Comparison of ENCODE assay signal across 21 mouse cellular contexts in genomic region chr6:97880363-97880762, GRCm38 (mm10).
DNase-seq lines count a peak whose midpoint lies in the region; ATAC-seq and TF ChIP-seq lines count a peak whose summit lies in the region.
"Had no signal": no experiment of that assay in that cellular context is flagged by ENCODE, and none has a peak within 500 bp of the region (broad histone marks: within the 10 kb centered on the region; RNA-seq: fewer than 3 reads in every experiment).

No protein-coding gene starts in this region.

- no peaks in the 10 kb centered on the region for H3K4me1 ChIP-seq in stomach, embryonic 16.5 days (ENCODE audit: control insufficient read depth, insufficient read depth, low read length)
- H3K4me1 ChIP-seq in stomach, postnatal 0 days (replicated peaks; ENCODE audit: control insufficient read depth, insufficient read depth): no peaks in the 10 kb centered on the region
- H3K4me1 ChIP-seq in heart, postnatal 0 days (ENCODE audit: control insufficient read depth, insufficient read depth): peaks cover 63% of the 10 kb centered on the region
- peaks cover 7% of the 10 kb centered on the region; the same call in 1 of the 2 replicates for H3K4me1 ChIP-seq in kidney, embryonic 15.5 days
- H3K4me1 ChIP-seq in forebrain, postnatal 0 days (ENCODE audit: insufficient read depth): no peaks in the 10 kb centered on the region
- H3K4me1 ChIP-seq: embryonic facial prominence, embryonic 13.5 days; lung, embryonic 15.5 days had no signal

- DNase-seq in cerebellum, postnatal 10 days: peak; percentile 21 to 31
- DNase-seq in cerebellum, postnatal 4 days (ENCODE audit: low spot score in 2 of 2): no peak
- DNase-seq in stomach, postnatal 0 days (ENCODE audit: low spot score): no peak
- peak; percentile 80 for DNase-seq in heart, postnatal 0 days (ENCODE audit: low spot score)
- no peak for DNase-seq in forebrain, postnatal 0 days
- DNase-seq: adrenal gland, postnatal 25 days; cerebellum, adult 2 months; gastrocnemius, postnatal 10 days; kidney, postnatal 14 days; liver, embryonic 13.5 days; midbrain, embryonic 14.5 days; retina, postnatal 1 day had no signal

- H3K4me2 ChIP-seq in stomach, embryonic 16.5 days (ENCODE audit: low read depth, low read length): no peak overlapping the region
- H3K4me2 ChIP-seq in stomach, postnatal 0 days (replicated peaks; ENCODE audit: low read depth): no peak overlapping the region
- H3K4me2 ChIP-seq in heart, postnatal 0 days (ENCODE audit: low read depth, low read length): peak overlapping the region; percentile 29
- no peak overlapping the region for H3K4me2 ChIP-seq in kidney, embryonic 15.5 days
- no peak overlapping the region for H3K4me2 ChIP-seq in forebrain, postnatal 0 days (ENCODE audit: low read depth)
- H3K4me2 ChIP-seq: embryonic facial prominence, embryonic 13.5 days; hindbrain, embryonic 13.5 days; limb, embryonic 12.5 days; liver, embryonic 13.5 days; lung, embryonic 15.5 days had no signal

- no peaks in the 10 kb centered on the region for H3K36me3 ChIP-seq in stomach, embryonic 16.5 days (ENCODE audit: control insufficient read depth, insufficient read depth, low read length)
- H3K36me3 ChIP-seq in stomach, postnatal 0 days (ENCODE audit: control insufficient read depth, insufficient read depth, low read length): no peaks in the 10 kb centered on the region
- H3K36me3 ChIP-seq in heart, postnatal 0 days (replicated peaks; ENCODE audit: control insufficient read depth, insufficient read depth, low read length): no peaks in the 10 kb centered on the region
- no peaks in the 10 kb centered on the region for H3K36me3 ChIP-seq in kidney, embryonic 15.5 days
- no peaks in the 10 kb centered on the region for H3K36me3 ChIP-seq in forebrain, postnatal 0 days (ENCODE audit: insufficient read depth)
- H3K36me3 ChIP-seq: embryonic facial prominence, embryonic 13.5 days; hindbrain, embryonic 13.5 days; limb, embryonic 12.5 days; liver, embryonic 13.5 days; lung, embryonic 15.5 days had no signal

- no peak overlapping the region for H3K4me3 ChIP-seq in stomach, embryonic 16.5 days (replicated peaks; ENCODE audit: low read length)
- no peak overlapping the region for H3K4me3 ChIP-seq in stomach, postnatal 0 days (ENCODE audit: low read depth, low read length)
- no peak overlapping the region for H3K4me3 ChIP-seq in heart, postnatal 0 days (ENCODE audit: low read depth, low read length)
- H3K4me3 ChIP-seq in kidney, embryonic 15.5 days (replicated peaks): no peak overlapping the region
- no peak overlapping the region for H3K4me3 ChIP-seq in forebrain, postnatal 0 days (ENCODE audit: low read depth, low read length)
- H3K4me3 ChIP-seq: embryonic facial prominence, embryonic 13.5 days; hindbrain, embryonic 13.5 days; limb, embryonic 12.5 days; liver, embryonic 13.5 days; lung, embryonic 15.5 days had no signal

- no peak for TF ChIP-seq EP300 in stomach, postnatal 0 days (optimal IDR thresholded peaks at IDR 0.05)
- peak; percentile 62 for TF ChIP-seq EP300 in heart, postnatal 0 days (IDR thresholded peaks at IDR 0.05; ENCODE audit: low read depth)

- no peak for TF ChIP-seq CTCF in stomach, postnatal 0 days (IDR thresholded peaks at IDR 0.05; ENCODE audit: low read depth)
- TF ChIP-seq CTCF in heart, postnatal 0 days (IDR thresholded peaks at IDR 0.05; ENCODE audit: low read depth): no peak
- no peak for TF ChIP-seq CTCF in forebrain, postnatal 0 days (IDR thresholded peaks at IDR 0.05; ENCODE audit: low read depth)

- H3K27ac ChIP-seq in stomach, embryonic 16.5 days (ENCODE audit: low read length): no peak overlapping the region
- no peak overlapping the region for H3K27ac ChIP-seq in stomach, postnatal 0 days (replicated peaks)
- peak overlapping the region; percentile 84 for H3K27ac ChIP-seq in heart, postnatal 0 days (ENCODE audit: low read depth)
- no peak overlapping the region for H3K27ac ChIP-seq in kidney, embryonic 15.5 days
- no peak overlapping the region for H3K27ac ChIP-seq in forebrain, postnatal 0 days (ENCODE audit: low read depth, low read length)
- H3K27ac ChIP-seq: embryonic facial prominence, embryonic 13.5 days; hindbrain, embryonic 13.5 days; limb, embryonic 12.5 days; liver, embryonic 13.5 days; lung, embryonic 15.5 days had no signal

- 45% methylated on average over 5 of the region's 5 CpGs for WGBS in stomach, embryonic 16.5 days
- WGBS in stomach, postnatal 0 days: 44% methylated on average over 5 of the region's 5 CpGs
- 15% methylated on average over 5 of the region's 5 CpGs for WGBS in heart, postnatal 0 days
- WGBS in kidney, embryonic 15.5 days: 73% methylated on average over 5 of the region's 5 CpGs
- WGBS in forebrain, postnatal 0 days: 87% methylated on average over 5 of the region's 5 CpGs

- ATAC-seq in stomach, embryonic 16.5 days (ENCODE audit: insufficient read depth, low FRiP score): peak; percentile 53; the same call in 1 of the 2 replicates
- no peak for ATAC-seq in stomach, postnatal 0 days (ENCODE audit: low FRiP score, low TSS enrichment)
- ATAC-seq in heart, postnatal 0 days (ENCODE audit: insufficient read depth, low read depth): peak; percentile 65; the same call in 1 of the 2 replicates
- no peak for ATAC-seq in granulocyte monocyte progenitor cell, adult 5-6 weeks (replicated peaks; ENCODE audit: poor library complexity, severe bottlenecking)
- no peak for ATAC-seq in kidney, embryonic 15.5 days (replicated peaks; ENCODE audit: low FRiP score)
- ATAC-seq in forebrain, postnatal 0 days: no peak
- ATAC-seq: intestine, embryonic 16.5 days had no signal

- H3K27me3 ChIP-seq in stomach, embryonic 16.5 days (ENCODE audit: control insufficient read depth, insufficient read depth, low read length): no peaks in the 10 kb centered on the region
- no peaks in the 10 kb centered on the region for H3K27me3 ChIP-seq in stomach, postnatal 0 days (ENCODE audit: control insufficient read depth, insufficient read depth, low read length)
- no peaks in the 10 kb centered on the region for H3K27me3 ChIP-seq in heart, postnatal 0 days (ENCODE audit: control insufficient read depth, insufficient read depth, low read length)
- H3K27me3 ChIP-seq in kidney, embryonic 15.5 days: no peaks in the 10 kb centered on the region
- H3K27me3 ChIP-seq in forebrain, postnatal 0 days (ENCODE audit: insufficient read depth, low read length): no peaks in the 10 kb centered on the region
- H3K27me3 ChIP-seq: CH12.LX; embryonic facial prominence, embryonic 13.5 days; hindbrain, embryonic 13.5 days; limb, embryonic 12.5 days; liver, embryonic 13.5 days; lung, embryonic 15.5 days had no signal

- no peak overlapping the region for H3K9ac ChIP-seq in stomach, embryonic 16.5 days (ENCODE audit: low read length)
- H3K9ac ChIP-seq in stomach, postnatal 0 days (ENCODE audit: low read length): no peak overlapping the region
- no peak overlapping the region for H3K9ac ChIP-seq in heart, postnatal 0 days (replicated peaks; ENCODE audit: low read depth, low read length)
- H3K9ac ChIP-seq in kidney, embryonic 15.5 days: no peak overlapping the region
- H3K9ac ChIP-seq in forebrain, postnatal 0 days: no peak overlapping the region
- H3K9ac ChIP-seq: embryonic facial prominence, embryonic 13.5 days; hindbrain, embryonic 13.5 days; limb, embryonic 12.5 days; liver, embryonic 13.5 days; lung, embryonic 15.5 days had no signal

- H3K9me3 ChIP-seq in stomach, embryonic 16.5 days (replicated peaks; ENCODE audit: control insufficient read depth, low read length): no peaks in the 10 kb centered on the region
- no peaks in the 10 kb centered on the region for H3K9me3 ChIP-seq in stomach, postnatal 0 days (ENCODE audit: control insufficient read depth, low read length)
- no peaks in the 10 kb centered on the region for H3K9me3 ChIP-seq in heart, postnatal 0 days (replicated peaks; ENCODE audit: control insufficient read depth, low read length)
- no peaks in the 10 kb centered on the region for H3K9me3 ChIP-seq in kidney, embryonic 15.5 days (replicated peaks)
- H3K9me3 ChIP-seq in forebrain, postnatal 0 days (ENCODE audit: low read length): no peaks in the 10 kb centered on the region
- H3K9me3 ChIP-seq: embryonic facial prominence, embryonic 13.5 days; hindbrain, embryonic 13.5 days; limb, embryonic 12.5 days; liver, embryonic 13.5 days; lung, embryonic 15.5 days had no signal

Comparison
In these comparisons a context has a peak if more than half of its experiments do, and no peak if none do; other contexts are left out.
1. DNase-seq: peak in cerebellum, postnatal 10 days (2 of 2) and heart, postnatal 0 days (single experiment); none in cerebellum, postnatal 4 days (0 of 2), stomach, postnatal 0 days (single experiment) and forebrain, postnatal 0 days (single experiment).
2. ATAC-seq: peak in stomach, embryonic 16.5 days (single experiment) and heart, postnatal 0 days (single experiment); none in stomach, postnatal 0 days (single experiment), granulocyte monocyte progenitor cell, adult 5-6 weeks (single experiment), kidney, embryonic 15.5 days (single experiment) and forebrain, postnatal 0 days (single experiment).